In genomic region chr15:57059550-57060195, GRCm38 (mm10) we compare ENCODE assay signal across 24 mouse cellular contexts.
A peak's percentile ranks its signal among the peaks of the same experiment; 100 is the strongest.
DNase-seq lines count a peak whose midpoint lies in the region; ATAC-seq and TF ChIP-seq lines count a peak whose summit lies in the region.
"Had no signal": no experiment of that assay in that cellular context is flagged by ENCODE, and none has a peak within 500 bp of the region (broad histone marks: within the 10 kb centered on the region; RNA-seq: fewer than 3 reads in every experiment).

No protein-coding gene starts in this region.

- no peaks in the 10 kb centered on the region for H3K27me3 ChIP-seq in limb, embryonic 13.5 days
- no peaks in the 10 kb centered on the region for H3K27me3 ChIP-seq in limb, embryonic 10.5 days (ENCODE audit: low read depth, poor library complexity, severe bottlenecking)
- no peaks in the 10 kb centered on the region for H3K27me3 ChIP-seq in cerebellum, adult 2 months (ENCODE audit: control insufficient read depth, insufficient read depth, low read length)
- H3K27me3 ChIP-seq: forebrain, embryonic 12.5 days; forebrain, embryonic 15.5 days; hindbrain, embryonic 12.5 days; hindbrain, embryonic 15.5 days; Patski had no signal

- H3K27ac ChIP-seq in limb, embryonic 13.5 days: no peak overlapping the region
- H3K27ac ChIP-seq in limb, embryonic 10.5 days: no peak overlapping the region
- no peak overlapping the region for H3K27ac ChIP-seq in cerebellum, adult 2 months (ENCODE audit: insufficient read depth, low read length)
- H3K27ac ChIP-seq: embryonic facial prominence, embryonic 13.5 days; forebrain, embryonic 12.5 days; forebrain, embryonic 15.5 days; hindbrain, embryonic 12.5 days; hindbrain, embryonic 15.5 days had no signal

- H3K9ac ChIP-seq in limb, embryonic 13.5 days: no peak overlapping the region
- H3K9ac ChIP-seq: embryonic facial prominence, embryonic 13.5 days; forebrain, embryonic 12.5 days; forebrain, embryonic 15.5 days; hindbrain, embryonic 12.5 days; hindbrain, embryonic 15.5 days had no signal

- H3K4me1 ChIP-seq in limb, embryonic 13.5 days: no peaks in the 10 kb centered on the region
- H3K4me1 ChIP-seq in limb, embryonic 10.5 days: no peaks in the 10 kb centered on the region
- no peaks in the 10 kb centered on the region for H3K4me1 ChIP-seq in cerebellum, adult 2 months (ENCODE audit: control insufficient read depth, insufficient read depth, low read length)
- H3K4me1 ChIP-seq: embryonic facial prominence, embryonic 13.5 days; forebrain, embryonic 12.5 days; forebrain, embryonic 15.5 days; hindbrain, embryonic 12.5 days; hindbrain, embryonic 15.5 days had no signal

- no peak overlapping the region for H3K4me2 ChIP-seq in limb, embryonic 13.5 days (replicated peaks)
- H3K4me2 ChIP-seq: embryonic facial prominence, embryonic 13.5 days; forebrain, embryonic 12.5 days; forebrain, embryonic 15.5 days; heart, embryonic 11.5 days; hindbrain, embryonic 12.5 days; hindbrain, embryonic 15.5 days had no signal

- H3K36me3 ChIP-seq in limb, embryonic 13.5 days: no peaks in the 10 kb centered on the region
- H3K36me3 ChIP-seq in limb, embryonic 10.5 days: no peaks in the 10 kb centered on the region
- H3K36me3 ChIP-seq: embryonic facial prominence, embryonic 13.5 days; forebrain, embryonic 12.5 days; forebrain, embryonic 15.5 days; hindbrain, embryonic 12.5 days; hindbrain, embryonic 15.5 days had no signal

- TF ChIP-seq POLR2A in cerebellum, adult 2 months (IDR thresholded peaks at IDR 0.05; ENCODE audit: borderline replicate concordance, insufficient read depth, low read length): no peak

- no peak overlapping the region for H3K4me3 ChIP-seq in limb, embryonic 13.5 days
- H3K4me3 ChIP-seq in limb, embryonic 10.5 days: no peak overlapping the region
- no peak overlapping the region for H3K4me3 ChIP-seq in cerebellum, adult 2 months (replicated peaks; ENCODE audit: insufficient read depth, low read depth, low read length)
- H3K4me3 ChIP-seq: embryonic facial prominence, embryonic 13.5 days; forebrain, embryonic 12.5 days; forebrain, embryonic 15.5 days; hindbrain, embryonic 12.5 days; hindbrain, embryonic 15.5 days had no signal

- H3K9me3 ChIP-seq in limb, embryonic 13.5 days: no peaks in the 10 kb centered on the region
- H3K9me3 ChIP-seq in limb, embryonic 10.5 days (replicated peaks): no peaks in the 10 kb centered on the region
- H3K9me3 ChIP-seq: embryonic facial prominence, embryonic 13.5 days; forebrain, embryonic 12.5 days; forebrain, embryonic 15.5 days; hindbrain, embryonic 12.5 days; hindbrain, embryonic 15.5 days had no signal

- 69% methylated on average over 1 of the region's 1 CpGs for WGBS in limb, embryonic 13.5 days
- 96% methylated on average over 1 of the region's 1 CpGs for WGBS in limb, embryonic 10.5 days
- 81% methylated on average over 1 of the region's 1 CpGs for WGBS in cerebellum, adult 2 months

- no peak for DNase-seq in limb, embryonic 10.5 days (ENCODE audit: low spot score)
- peak; percentile 77 for DNase-seq in 3T3-L1 (ENCODE audit: low read depth, low spot score)
- DNase-seq in adipocyte (ENCODE audit: low spot score): peak; percentile 45
- DNase-seq in fibroblast of lung, adult 2 months (ENCODE audit: low read depth): peak; percentile 26
- DNase-seq in right cerebral cortex, adult 2 months (ENCODE audit: low spot score in 2 of 2): no peak
- DNase-seq in cerebellum, adult 2 months: no peak
- DNase-seq in frontal cortex, postnatal 36 days (ENCODE audit: low spot score in 2 of 2): no peak
- DNase-seq: adrenal gland, adult 2 months; adrenal gland, postnatal 14 days; cerebellum, adult 11-12 months; cerebellum, adult 9-11 months; cerebellum, postnatal 25 days; gastrocnemius, postnatal 14 days; heart, adult 11 months had no signal

- no peak for TF ChIP-seq CTCF in cerebellum, adult 2 months (IDR thresholded peaks at IDR 0.05; ENCODE audit: borderline replicate concordance, insufficient read depth, low read depth, low read length)

- ATAC-seq in limb, embryonic 13.5 days (ENCODE audit: low FRiP score, low read depth): peak; percentile 84
- ATAC-seq: CD4-positive, CD25-positive, alpha-beta regulatory T cell, adult 4 months; forebrain, embryonic 15.5 days; intestine, postnatal 0 days; Patski had no signal

Comparison
In these comparisons a context has a peak if more than half of its experiments do, and no peak if none do; other contexts are left out.
1. DNase-seq: peak in 3T3-L1 (single experiment), adipocyte (single experiment) and fibroblast of lung, adult 2 months (single experiment); none in limb, embryonic 10.5 days (single experiment), right cerebral cortex, adult 2 months (0 of 2), cerebellum, adult 2 months (0 of 2) and frontal cortex, postnatal 36 days (0 of 2).